Mouse (Mus musculus) limb, embryonic 13.5 days (tissue): ENCODE data around the gene Kdm1b. TPM values are rescaled to one million over a fixed set of nuclear protein-coding genes. Genes with fewer than 3 reads are reported as not detected.

ENCODE experiments used
- ATAC-seq: fragments of 200-750 bp; cut with Nextera tagmentation; 2 replicates; pipeline ENCODE4 v1.8.0; 2017; ENCODE audit warnings: low read depth, moderate number of reproducible peaks, moderate TSS enrichment; ENCODE audit not compliant: low FRiP score
- H3K27ac ChIP-seq: fragments of 300-500 bp; sonication (generic); 2 replicates; pipeline ENCODE4 v1.5.1; 2015; ENCODE audit warnings: inconsistent platforms, mild to moderate bottlenecking, moderate library complexity
- H3K27me3 ChIP-seq: fragments of 300-500 bp; sonication (generic); 2 replicates; pipeline ENCODE4 v1.6.1; 2015; ENCODE audit warnings: mild to moderate bottlenecking, inconsistent platforms
- H3K36me3 ChIP-seq: fragments of 300-500 bp; sonication (generic); 2 replicates; pipeline ENCODE4 v1.6.1; 2015; ENCODE audit warnings: inconsistent platforms, mild to moderate bottlenecking, moderate library complexity
- H3K4me1 ChIP-seq: fragments of 300-500 bp; sonication (generic); 2 replicates; pipeline ENCODE4 v1.6.1; 2015; ENCODE audit warnings: inconsistent platforms
- H3K4me2 ChIP-seq: fragments of 300-500 bp; sonication (generic); replicated peaks from 2 replicates; pipeline ENCODE4 v1.6.1; 2015; ENCODE audit warnings: inconsistent platforms, mild to moderate bottlenecking, moderate library complexity
- H3K4me3 ChIP-seq: fragments of 300-500 bp; sonication (generic); 2 replicates; pipeline ENCODE4 v1.5.1; 2015; ENCODE audit warnings: moderate library complexity, mild to moderate bottlenecking, inconsistent platforms
- H3K9ac ChIP-seq: fragments of 300-500 bp; sonication (generic); 2 replicates; pipeline ENCODE4 v1.6.1; 2015; ENCODE audit warnings: mild to moderate bottlenecking, inconsistent platforms
- H3K9me3 ChIP-seq: fragments of 300-500 bp; sonication (generic); 2 replicates; pipeline ENCODE4 v1.6.1; 2016; ENCODE audit warnings: inconsistent platforms
- WGBS: fragments of 180-500 bp; shearing (Covaris S2); methylation state at CpG from one replicate; pipeline ENCODE4 v1.1.7; 2015; 5-methylcytosine and 5-hydroxymethylcytosine counted together
- polyA plus RNA-seq: library from polyadenylated mRNA; unstranded; fragments of >200 nt; fragmentation: Nextera tagmentation; extraction: Ambion mirVana; gene quantifications from 2 replicates; pipeline ENCODE4 v1.2.1, GENCODE M21; 2015

Gene Kdm1b
- polyA plus RNA-seq, 1 experiment from 2014 or later: 13.6 TPM

DNA sequence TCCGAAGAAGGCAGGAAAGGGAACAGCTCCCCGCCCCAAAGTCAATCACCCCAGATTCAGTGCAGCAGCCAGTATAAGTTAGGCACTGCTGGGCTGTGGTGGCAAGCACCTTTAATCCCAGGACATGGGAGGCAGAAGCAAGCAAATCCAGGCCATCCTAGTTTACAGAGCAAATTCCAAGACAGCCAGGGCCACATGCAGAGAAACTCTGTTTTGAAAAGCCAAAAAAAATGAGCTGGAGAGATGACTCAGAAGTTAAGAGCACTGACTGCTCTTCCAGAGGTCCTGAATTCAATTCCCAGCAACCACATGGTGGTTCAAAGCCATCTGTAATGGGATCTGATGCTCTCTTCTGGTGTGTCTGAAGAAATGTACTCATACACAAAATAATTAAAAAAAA lies 50.5 kb downstream of the Kdm1b start:
- H3K9ac ChIP-seq: no peak overlapping the region
- no peak overlapping the region for H3K27ac ChIP-seq
- no peaks in the 10 kb centered on the region for H3K27me3 ChIP-seq
- H3K4me3 ChIP-seq: no peak overlapping the region
- 88% methylated on average over 2 of the region's 2 CpGs for WGBS
- peaks cover 6% of the 10 kb centered on the region for H3K4me1 ChIP-seq
- H3K4me2 ChIP-seq: no peak overlapping the region
- H3K36me3 ChIP-seq: peaks cover 61% of the 10 kb centered on the region
- no peaks in the 10 kb centered on the region for H3K9me3 ChIP-seq
- ATAC-seq: no peak

GRCm38 (mm10) chr13:47096591-47096990 lies 53.3 kb downstream of the Kdm1b start:
- Histone ChIP-seq H3K36me3 (peaks cover 68% of the 10 kb centered on the region), H3K9ac (no peak overlapping the region), H3K4me3 (no peak overlapping the region), H3K9me3 (no peaks in the 10 kb centered on the region), H3K27me3 (no peaks in the 10 kb centered on the region), H3K4me2 (no peak overlapping the region), H3K4me1 (peaks cover 3% of the 10 kb centered on the region; the same call in 1 of the 2 replicates), H3K27ac (no peak overlapping the region)
- WGBS: 75% methylated on average over 2 of the region's 2 CpGs
- no peak for ATAC-seq

DNA sequence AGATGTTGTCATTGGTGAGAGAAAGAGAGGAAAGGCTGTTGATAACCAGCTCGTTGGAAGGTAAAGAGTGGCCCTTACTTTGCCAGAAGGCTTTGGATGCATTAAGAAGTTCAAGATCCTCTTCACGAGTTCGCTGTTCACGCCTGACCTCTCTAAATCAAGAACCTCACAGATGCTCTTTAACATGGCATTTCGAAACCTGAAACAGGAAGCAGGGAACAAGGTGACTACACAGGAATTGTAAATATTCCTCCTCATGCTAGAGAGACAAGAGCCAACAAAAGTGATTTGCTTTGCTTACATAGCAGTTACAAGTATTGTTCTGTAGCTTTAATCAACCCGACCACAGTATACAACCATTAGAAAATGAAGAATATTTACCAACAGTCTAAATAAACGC lies 56.0 kb downstream of the Kdm1b start:
- peaks cover 53% of the 10 kb centered on the region for H3K36me3 ChIP-seq
- 85% methylated on average over 7 of the region's 7 CpGs for WGBS
- H3K9ac ChIP-seq: no peak overlapping the region
- peaks cover 18% of the 10 kb centered on the region for H3K4me1 ChIP-seq
- H3K9me3 ChIP-seq: no peaks in the 10 kb centered on the region
- no peak overlapping the region for H3K27ac ChIP-seq
- ATAC-seq: no peak
- H3K27me3 ChIP-seq: no peaks in the 10 kb centered on the region
- no peak overlapping the region for H3K4me3 ChIP-seq
- H3K4me2 ChIP-seq: no peak overlapping the region

DNA sequence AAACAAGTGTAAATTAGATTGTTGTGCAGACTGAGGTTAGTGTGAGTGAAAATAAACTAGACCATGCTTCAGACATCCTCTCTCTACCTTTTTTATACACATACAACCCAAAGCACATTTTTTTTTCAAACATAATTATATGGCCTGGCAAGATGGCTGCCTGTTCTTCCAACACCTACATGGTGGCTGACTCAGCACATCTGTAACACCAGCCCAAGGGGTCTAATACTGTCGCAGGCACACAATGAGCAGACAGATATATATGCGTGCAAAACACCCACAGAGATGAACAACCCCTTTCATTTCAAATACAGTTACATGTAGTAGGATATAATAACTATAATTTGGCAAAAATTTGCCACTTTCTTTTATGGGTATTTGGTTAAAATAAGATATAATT lies 57.3 kb downstream of the Kdm1b start:
- Histone ChIP-seq H3K9me3 (no peaks in the 10 kb centered on the region), H3K9ac (no peak overlapping the region), H3K4me3 (no peak overlapping the region), H3K27me3 (no peaks in the 10 kb centered on the region), H3K36me3 (peaks cover 40% of the 10 kb centered on the region), H3K4me1 (peaks cover 20% of the 10 kb centered on the region), H3K4me2 (no peak overlapping the region), H3K27ac (no peak overlapping the region)
- no peak for ATAC-seq
- 90% methylated on average over 2 of the region's 2 CpGs for WGBS

- Histone ChIP-seq H3K9ac (peak overlapping the region; percentile 98), H3K4me2 (peak overlapping the region; percentile 68), H3K27ac (no peak overlapping the region), H3K36me3 (peaks cover 18% of the 10 kb centered on the region), H3K9me3 (no peaks in the 10 kb centered on the region), H3K4me3 (peak overlapping the region; percentile 93), H3K4me1 (peaks cover 23% of the 10 kb centered on the region), H3K27me3 (no peaks in the 10 kb centered on the region)
- no peak for ATAC-seq
- 19% methylated on average over 2 of the region's 2 CpGs for WGBS
Measured at GRCm38 (mm10) chr13:47104146-47104545, 60.8 kb downstream of the Kdm1b start.

- peak overlapping the region; percentile 100 for H3K27ac ChIP-seq
- WGBS: under 1% methylated on average over 25 of the region's 25 CpGs
- H3K4me3 ChIP-seq: peak overlapping the region; percentile 93
- ATAC-seq: no peak
- no peaks in the 10 kb centered on the region for H3K27me3 ChIP-seq
- peak overlapping the region; percentile 68 for H3K4me2 ChIP-seq
- H3K4me1 ChIP-seq: peaks cover 23% of the 10 kb centered on the region
- H3K9ac ChIP-seq: peak overlapping the region; percentile 98
- H3K36me3 ChIP-seq: peaks cover 12% of the 10 kb centered on the region
- no peaks in the 10 kb centered on the region for H3K9me3 ChIP-seq
Measured at GRCm38 (mm10) chr13:47104856-47105541, 61.7 kb downstream of the Kdm1b start.

GRCm38 (mm10) chr13:47105711-47106579 lies 62.6 kb downstream of the Kdm1b start, which contains the start of gene Dek:
TSS of gene Dek (minus strand) at chr13:47106201.
- Histone ChIP-seq H3K9me3 (no peaks in the 10 kb centered on the region), H3K27ac (peak within 1 kb of the TSS; percentile 100), H3K4me1 (peaks cover 23% of the 10 kb centered on the region), H3K4me2 (peak within 1 kb of the TSS; percentile 68), H3K36me3 (peaks cover 5% of the 10 kb centered on the region), H3K27me3 (no peaks in the 10 kb centered on the region), H3K9ac (peak within 1 kb of the TSS; percentile 98), H3K4me3 (peak within 1 kb of the TSS; percentile 93)
- ATAC-seq: peak; percentile 93
- under 1% methylated on average over 120 of the region's 129 CpGs for WGBS

- Histone ChIP-seq H3K4me3 (peak overlapping the region; percentile 93), H3K27ac (peak overlapping the region; percentile 100), H3K27me3 (no peaks in the 10 kb centered on the region), H3K9ac (peak overlapping the region; percentile 98), H3K4me1 (peaks cover 23% of the 10 kb centered on the region), H3K9me3 (no peaks in the 10 kb centered on the region), H3K4me2 (peak overlapping the region; percentile 68), H3K36me3 (no peaks in the 10 kb centered on the region; the same call in 1 of the 2 replicates)
- WGBS: under 1% methylated on average over 20 of the region's 20 CpGs
- peak; percentile 17; the same call in 1 of the 2 replicates for ATAC-seq
Measured at GRCm38 (mm10) chr13:47106580-47106888, 63.2 kb downstream of the Kdm1b start.

DNA sequence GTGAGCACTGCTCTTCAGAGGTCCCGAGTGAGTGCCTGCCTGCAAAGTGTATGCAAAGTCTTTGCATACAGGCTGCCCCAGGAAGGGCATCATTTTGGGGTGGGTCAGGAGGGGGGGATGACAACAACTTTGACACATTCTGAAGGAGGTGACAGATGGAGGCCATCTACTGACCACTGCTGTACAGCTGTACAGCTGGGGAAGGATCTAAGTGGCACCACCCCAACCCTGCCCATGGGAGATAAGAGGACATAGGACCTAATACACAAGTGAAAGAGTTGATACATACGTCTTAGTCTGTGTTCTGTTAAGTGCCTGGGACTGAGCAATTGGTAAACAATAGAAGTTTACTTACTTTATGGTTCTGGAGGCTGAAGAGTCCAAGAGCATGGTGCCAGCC lies 65.9 kb downstream of the Kdm1b start:
- no peak overlapping the region for H3K9ac ChIP-seq
- H3K4me3 ChIP-seq: no peak overlapping the region
- no peak overlapping the region for H3K27ac ChIP-seq
- H3K36me3 ChIP-seq: no peaks in the 10 kb centered on the region
- WGBS: 76% methylated on average over 2 of the region's 2 CpGs
- H3K4me2 ChIP-seq: no peak overlapping the region
- H3K27me3 ChIP-seq: no peaks in the 10 kb centered on the region
- ATAC-seq: no peak
- H3K4me1 ChIP-seq: peaks cover 8% of the 10 kb centered on the region
- H3K9me3 ChIP-seq: no peaks in the 10 kb centered on the region

DNA sequence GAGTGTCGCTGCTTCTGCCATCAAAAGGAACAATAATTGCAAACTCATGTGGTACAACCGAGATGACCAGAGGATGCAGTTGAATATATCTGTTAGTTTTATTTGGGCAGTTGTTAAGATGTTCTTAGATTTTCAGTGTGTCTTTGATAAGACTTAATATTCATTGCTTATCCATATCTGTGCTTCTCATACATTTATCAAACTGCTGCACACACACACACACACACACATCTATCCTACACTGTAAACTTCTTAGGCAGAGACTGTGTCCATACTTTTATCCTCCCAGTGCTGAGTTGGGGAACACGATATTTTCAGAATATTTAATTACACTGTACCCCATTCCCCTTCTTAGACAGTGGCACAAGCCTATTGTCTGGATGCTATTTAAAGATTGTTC lies 67.9 kb downstream of the Kdm1b start:
- Histone ChIP-seq H3K9ac (no peak overlapping the region), H3K4me1 (peaks cover 6% of the 10 kb centered on the region), H3K27me3 (no peaks in the 10 kb centered on the region), H3K4me3 (no peak overlapping the region), H3K4me2 (no peak overlapping the region), H3K9me3 (no peaks in the 10 kb centered on the region), H3K27ac (no peak overlapping the region), H3K36me3 (no peaks in the 10 kb centered on the region)
- no peak for ATAC-seq
- WGBS: 69% methylated on average over 3 of the region's 3 CpGs

DNA sequence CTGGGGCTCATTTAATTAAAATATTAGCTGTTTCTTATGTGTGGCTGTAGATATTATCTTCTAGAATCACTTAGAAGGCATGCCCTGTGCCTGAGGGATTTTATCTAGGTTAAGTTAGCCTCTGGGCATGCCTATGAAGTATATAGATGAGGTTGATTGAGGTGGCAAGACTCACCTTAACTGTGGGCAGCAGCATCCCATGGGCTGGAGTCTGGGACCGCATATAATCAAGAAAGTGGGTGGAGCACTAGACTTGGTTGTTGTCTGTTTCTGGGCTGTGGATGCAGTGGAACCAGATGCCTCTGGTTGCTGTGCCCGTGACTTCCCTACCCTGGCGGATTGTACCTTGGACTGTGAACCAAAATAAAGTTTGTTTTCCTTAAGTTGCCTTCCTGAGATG lies 68.8 kb downstream of the Kdm1b start:
- H3K27ac ChIP-seq: no peak overlapping the region
- 73% methylated on average over 3 of the region's 3 CpGs for WGBS
- H3K9me3 ChIP-seq: no peaks in the 10 kb centered on the region
- no peak overlapping the region for H3K4me2 ChIP-seq
- H3K4me3 ChIP-seq: no peak overlapping the region
- H3K9ac ChIP-seq: no peak overlapping the region
- peaks cover 3% of the 10 kb centered on the region for H3K4me1 ChIP-seq
- no peaks in the 10 kb centered on the region for H3K36me3 ChIP-seq
- H3K27me3 ChIP-seq: no peaks in the 10 kb centered on the region
- no peak for ATAC-seq

- Histone ChIP-seq H3K4me2 (no peak overlapping the region), H3K4me3 (no peak overlapping the region), H3K27me3 (no peaks in the 10 kb centered on the region), H3K27ac (no peak overlapping the region), H3K9me3 (no peaks in the 10 kb centered on the region), H3K36me3 (no peaks in the 10 kb centered on the region), H3K4me1 (no peaks in the 10 kb centered on the region), H3K9ac (no peak overlapping the region)
- WGBS: 69% methylated on average over 3 of the region's 3 CpGs
- ATAC-seq: no peak
Measured at GRCm38 (mm10) chr13:47112924-47113323, 69.6 kb downstream of the Kdm1b start.
